Mouse (Mus musculus) lung, adult 2 months (tissue): ENCODE measurements around the gene H2-T24. TPM values are rescaled to one million over a fixed set of nuclear protein-coding genes. Genes with fewer than 3 reads are reported as not detected.

Source experiments
- DNase-seq: peaks from one replicate; pipeline ENCODE4 v3.0.0; 2022
- H3K4me1 ChIP-seq: fragments of 200-500 bp; 2 replicates; pipeline ENCODE4 v1.6.1; 2011; ENCODE audit warnings: low read length; ENCODE audit not compliant: control insufficient read depth, insufficient read depth
- H3K4me3 ChIP-seq: fragments of 200-500 bp; replicated peaks from 2 replicates; pipeline ENCODE3; 2011; ENCODE audit warnings: low read depth, mild to moderate bottlenecking, control low read depth, low read length; ENCODE audit errors: extremely low read depth
- CTCF ChIP-seq: fragments of 200-500 bp; IDR thresholded peaks from 2 replicates; pipeline ENCODE4 v1.5.1; 2011; ENCODE audit warnings: mild to moderate bottlenecking, low read length, control low read depth; ENCODE audit not compliant: insufficient read depth
- POLR2A ChIP-seq: fragments of 200-500 bp; IDR thresholded peaks from 2 replicates; pipeline ENCODE4 v1.6.1; 2011; ENCODE audit warnings: low read depth, mild to moderate bottlenecking, control low read depth, low read length, borderline replicate concordance; ENCODE audit errors: extremely low read depth
- WGBS: fragments of 180-500 bp; shearing (Covaris S2); methylation state at CpG from one replicate; pipeline ENCODE4 v1.1.7; 2018; 5-methylcytosine and 5-hydroxymethylcytosine counted together
- polyA plus RNA-seq: library from polyadenylated mRNA; depleted of rRNA; stranded (reverse); fragments of >200 nt; gene quantifications from 2 replicates; pipeline ENCODE4 v1.2.3, GENCODE M21; 2012

The H2-T24 gene
- polyA plus RNA-seq, 1 experiment, result 16.5 TPM

GRCm38 (mm10) chr17:35994175-35994878 is 26.0 kb downstream of the H2-T24 start:
- TF ChIP-seq CTCF (no peak), POLR2A (peak; percentile 84; the same call in 1 of the 2 replicates)
- H3K4me3 ChIP-seq, result peak overlapping the region; percentile 63
- peak; percentile 80 for DNase-seq
- H3K4me1 ChIP-seq, result peaks cover 6% of the 10 kb centered on the region; the same call in 1 of the 2 replicates
- 2% methylated on average over 31 of the region's 31 CpGs for WGBS

GRCm38 (mm10) chr17:35993675-35994074 is 26.7 kb downstream of the H2-T24 start:
- Histone ChIP-seq H3K4me3 (peak overlapping the region; percentile 44), H3K4me1 (peaks cover 6% of the 10 kb centered on the region; the same call in 1 of the 2 replicates)
- TF ChIP-seq CTCF (peak; percentile 99), POLR2A (no peak)
- 3% methylated on average over 17 of the region's 17 CpGs for WGBS
- DNase-seq, result peak; percentile 79

- no peak for DNase-seq
- WGBS, result 28% methylated on average over 10 of the region's 10 CpGs
- no peak overlapping the region for H3K4me3 ChIP-seq
- TF ChIP-seq CTCF, result no peak
- TF ChIP-seq POLR2A, result no peak
- H3K4me1 ChIP-seq, result peaks cover 2% of the 10 kb centered on the region; the same call in 1 of the 2 replicates
These were observed 28.6 kb downstream of the H2-T24 start for GRCm38 (mm10) chr17:35991781-35992180.

GRCm38 (mm10) chr17:35981776-35982175 is 38.6 kb downstream of the H2-T24 start:
- WGBS, result 94% methylated on average over 9 of the region's 9 CpGs
- Histone ChIP-seq H3K4me1 (peaks cover 6% of the 10 kb centered on the region; the same call in 1 of the 2 replicates), H3K4me3 (no peak overlapping the region)
- TF ChIP-seq POLR2A (no peak), CTCF (no peak)
- DNase-seq, result no peak

GRCm38 (mm10) chr17:35980363-35980754 is 40.0 kb downstream of the H2-T24 start:
- 1% methylated on average over 25 of the region's 29 CpGs for WGBS
- H3K4me3 ChIP-seq, result peak overlapping the region; percentile 75
- peak; percentile 62 for DNase-seq
- peaks cover 6% of the 10 kb centered on the region; the same call in 1 of the 2 replicates for H3K4me1 ChIP-seq
- no peak for TF ChIP-seq POLR2A
- TF ChIP-seq CTCF, result no peak

- DNase-seq, result peak; percentile 91
- H3K4me3 ChIP-seq, result peak within 1 kb of the TSS; percentile 75
- WGBS, result under 1% methylated on average over 106 of the region's 109 CpGs
- H3K4me1 ChIP-seq, result peaks cover 6% of the 10 kb centered on the region; the same call in 1 of the 2 replicates
- TF ChIP-seq CTCF (no peak), POLR2A (0 out of 2 replicates have a peak, but pooled peaks have one; percentile 7)
These were observed 40.7 kb downstream of the H2-T24 start, which contains the start of the genes Gnl1 and Prr3 for GRCm38 (mm10) chr17:35979401-35980362. TSS of gene Gnl1 (plus strand) at chr17:35979851. TSS of gene Prr3 (minus strand) at chr17:35980236.

- peak overlapping the region; percentile 75 for H3K4me3 ChIP-seq
- DNase-seq, result peak; percentile 14
- under 1% methylated on average over 41 of the region's 41 CpGs for WGBS
- peaks cover 6% of the 10 kb centered on the region; the same call in 1 of the 2 replicates for H3K4me1 ChIP-seq
- peak; percentile 39; the same call in 1 of the 2 replicates for TF ChIP-seq POLR2A
- TF ChIP-seq CTCF, result no peak
These were observed 41.5 kb downstream of the H2-T24 start for GRCm38 (mm10) chr17:35978811-35979400.

- TF ChIP-seq POLR2A (no peak), CTCF (no peak)
- WGBS, result 21% methylated on average over 1 of the region's 1 CpGs
- no peak overlapping the region for H3K4me3 ChIP-seq
- no peak for DNase-seq
- peaks cover 9% of the 10 kb centered on the region; the same call in 1 of the 2 replicates for H3K4me1 ChIP-seq
These were observed 48.2 kb downstream of the H2-T24 start for GRCm38 (mm10) chr17:35972131-35972530.
